Mouse (Mus musculus) intestine, embryonic 15.5 days (tissue): ENCODE measurements around the gene Slc39a11. TPM values are rescaled to one million over a fixed set of nuclear protein-coding genes. Genes with fewer than 3 reads are reported as not detected.

Source experiments
- ATAC-seq: fragments of 200-750 bp; cut with Nextera tagmentation; 2 replicates; pipeline ENCODE4 v1.8.0; 2017; ENCODE audit warnings: moderate TSS enrichment, moderate library complexity
- H3K27ac ChIP-seq: fragments of 300-500 bp; sonication (generic); 2 replicates; pipeline ENCODE4 v1.5.1; 2015; ENCODE audit warnings: mild to moderate bottlenecking, inconsistent platforms
- H3K27me3 ChIP-seq: fragments of 300-500 bp; sonication (generic); replicated peaks from 2 replicates; pipeline ENCODE4 v1.6.1; 2015; ENCODE audit warnings: inconsistent platforms
- H3K36me3 ChIP-seq: fragments of 300-500 bp; sonication (generic); 2 replicates; pipeline ENCODE4 v1.6.1; 2015; ENCODE audit warnings: inconsistent platforms
- H3K4me1 ChIP-seq: fragments of 300-500 bp; sonication (generic); replicated peaks from 2 replicates; pipeline ENCODE4 v1.6.1; 2015; ENCODE audit warnings: inconsistent platforms
- H3K4me2 ChIP-seq: fragments of 300-500 bp; sonication (generic); replicated peaks from 2 replicates; pipeline ENCODE4 v1.6.1; 2015; ENCODE audit warnings: mild to moderate bottlenecking, inconsistent platforms
- H3K4me3 ChIP-seq: fragments of 300-500 bp; sonication (generic); replicated peaks from 2 replicates; pipeline ENCODE4 v1.5.1; 2015; ENCODE audit warnings: inconsistent platforms
- H3K9ac ChIP-seq: fragments of 300-500 bp; sonication (generic); 2 replicates; pipeline ENCODE4 v1.6.1; 2015; ENCODE audit warnings: inconsistent platforms
- H3K9me3 ChIP-seq: fragments of 300-500 bp; sonication (generic); 2 replicates; pipeline ENCODE4 v1.6.1; 2016; ENCODE audit warnings: inconsistent platforms
- WGBS: fragments of 180-500 bp; shearing (Covaris S2); methylation state at CpG from one replicate; pipeline ENCODE4 v1.1.7; 2015; 5-methylcytosine and 5-hydroxymethylcytosine counted together
- polyA plus RNA-seq: library from polyadenylated mRNA; unstranded; fragments of >200 nt; fragmentation: Nextera tagmentation; extraction: Ambion mirVana; gene quantifications from 2 replicates; pipeline ENCODE4 v1.2.1, GENCODE M21; 2015

Slc39a11 gene
- polyA plus RNA-seq, 1 experiment from 2014 or later, result 40.8 TPM

GRCm38 (mm10) chr11:113627785-113628184, 22.1 kb downstream of the Slc39a11 start:
- ATAC-seq, result no peak
- Histone ChIP-seq H3K9me3 (no peaks in the 10 kb centered on the region), H3K36me3 (no peaks in the 10 kb centered on the region), H3K9ac (no peak overlapping the region), H3K4me3 (no peak overlapping the region), H3K27ac (no peak overlapping the region), H3K27me3 (no peaks in the 10 kb centered on the region), H3K4me1 (no peaks in the 10 kb centered on the region), H3K4me2 (no peak overlapping the region)
- 61% methylated on average over 4 of the region's 4 CpGs for WGBS

GRCm38 (mm10) chr11:113625437-113625836, 24.4 kb downstream of the Slc39a11 start:
- Histone ChIP-seq H3K27ac (no peak overlapping the region), H3K36me3 (no peaks in the 10 kb centered on the region), H3K9ac (no peak overlapping the region), H3K4me3 (no peak overlapping the region), H3K4me1 (no peaks in the 10 kb centered on the region), H3K4me2 (no peak overlapping the region), H3K27me3 (peaks cover 16% of the 10 kb centered on the region), H3K9me3 (no peaks in the 10 kb centered on the region)
- 88% methylated on average over 18 of the region's 18 CpGs for whole genome bisulfite sequencing
- no peak for ATAC-seq

GRCm38 (mm10) chr11:113622028-113622427, 27.9 kb downstream of the Slc39a11 start:
- 85% methylated on average over 4 of the region's 4 CpGs for WGBS
- no peaks in the 10 kb centered on the region for H3K36me3 ChIP-seq
- no peak overlapping the region for H3K4me2 ChIP-seq
- no peaks in the 10 kb centered on the region for H3K9me3 ChIP-seq
- H3K4me1 ChIP-seq, result peaks cover 20% of the 10 kb centered on the region
- no peak overlapping the region for H3K9ac ChIP-seq
- no peak overlapping the region for H3K27ac ChIP-seq
- H3K27me3 ChIP-seq, result peaks cover 40% of the 10 kb centered on the region
- no peak overlapping the region for H3K4me3 ChIP-seq
- no peak for ATAC-seq

GRCm38 (mm10) chr11:113621001-113621400, 28.9 kb downstream of the Slc39a11 start:
- Histone ChIP-seq H3K9me3 (no peaks in the 10 kb centered on the region), H3K4me2 (no peak overlapping the region), H3K27me3 (peaks cover 40% of the 10 kb centered on the region), H3K9ac (no peak overlapping the region), H3K4me3 (no peak overlapping the region), H3K36me3 (no peaks in the 10 kb centered on the region), H3K27ac (no peak overlapping the region), H3K4me1 (peaks cover 24% of the 10 kb centered on the region)
- no peak for ATAC-seq
- WGBS, result 60% methylated on average over 2 of the region's 2 CpGs

- Histone ChIP-seq H3K9ac (peak overlapping the region; percentile 40), H3K36me3 (no peaks in the 10 kb centered on the region), H3K9me3 (no peaks in the 10 kb centered on the region), H3K4me2 (peak overlapping the region; percentile 96), H3K4me3 (peak overlapping the region; percentile 44), H3K4me1 (peaks cover 24% of the 10 kb centered on the region), H3K27me3 (peaks cover 43% of the 10 kb centered on the region), H3K27ac (no peak overlapping the region)
- 3% methylated on average over 31 of the region's 31 CpGs for WGBS
- peak; percentile 19 for ATAC-seq
Measured at GRCm38 (mm10) chr11:113619420-113620080, 30.3 kb downstream of the Slc39a11 start.

GRCm38 (mm10) chr11:113618672-113619419, 31.0 kb downstream of the Slc39a11 start, which contains the start of gene Sstr2:
Gene Sstr2 (plus strand): TSS chr11:113619342.
- no peak within 1 kb of the TSS for H3K27ac ChIP-seq
- H3K36me3 ChIP-seq, result no peaks in the 10 kb centered on the region
- H3K4me2 ChIP-seq, result peak within 1 kb of the TSS; percentile 96
- H3K9ac ChIP-seq, result peak within 1 kb of the TSS; percentile 40
- no peaks in the 10 kb centered on the region for H3K9me3 ChIP-seq
- WGBS, result under 1% methylated on average over 54 of the region's 54 CpGs
- H3K4me1 ChIP-seq, result peaks cover 24% of the 10 kb centered on the region
- H3K27me3 ChIP-seq, result peaks cover 43% of the 10 kb centered on the region
- H3K4me3 ChIP-seq, result peak within 1 kb of the TSS; percentile 44
- ATAC-seq, result peak; percentile 75

- 28% methylated on average over 4 of the region's 4 CpGs for WGBS
- no peak overlapping the region for H3K27ac ChIP-seq
Measured at GRCm38 (mm10) chr11:113618303-113618671, 31.6 kb downstream of the Slc39a11 start.

GRCm38 (mm10) chr11:113617132-113617911, 32.6 kb downstream of the Slc39a11 start:
- no peaks in the 10 kb centered on the region for H3K9me3 ChIP-seq

More at GRCm38 (mm10) chr11:113618303-113618671, 31.6 kb downstream of the Slc39a11 start:
- Histone ChIP-seq H3K9ac (no peak overlapping the region), H3K9me3 (no peaks in the 10 kb centered on the region), H3K4me1 (peaks cover 24% of the 10 kb centered on the region), H3K4me2 (peak overlapping the region; percentile 96), H3K4me3 (peak overlapping the region; percentile 44; the same call in 1 of the 2 replicates), H3K27me3 (peaks cover 43% of the 10 kb centered on the region), H3K36me3 (no peaks in the 10 kb centered on the region)
- no peak for ATAC-seq

GRCm38 (mm10) chr11:113614476-113614875, 35.4 kb downstream of the Slc39a11 start:
- Histone ChIP-seq H3K9me3 (no peaks in the 10 kb centered on the region), H3K27ac (no peak overlapping the region), H3K36me3 (no peaks in the 10 kb centered on the region), H3K27me3 (peaks cover 17% of the 10 kb centered on the region), H3K4me3 (no peak overlapping the region), H3K9ac (no peak overlapping the region), H3K4me1 (peaks cover 36% of the 10 kb centered on the region), H3K4me2 (no peak overlapping the region)
- ATAC-seq, result no peak
- 84% methylated on average over 6 of the region's 6 CpGs for WGBS

More at GRCm38 (mm10) chr11:113617132-113617911, 32.6 kb downstream of the Slc39a11 start:
- H3K27ac ChIP-seq, result no peak overlapping the region
- H3K9ac ChIP-seq, result no peak overlapping the region
- no peak overlapping the region for H3K4me3 ChIP-seq
- ATAC-seq, result peak; percentile 64
- H3K4me1 ChIP-seq, result peaks cover 25% of the 10 kb centered on the region
- 30% methylated on average over 14 of the region's 14 CpGs for WGBS
- no peaks in the 10 kb centered on the region for H3K36me3 ChIP-seq
- peak overlapping the region; percentile 96 for H3K4me2 ChIP-seq
- H3K27me3 ChIP-seq, result peaks cover 43% of the 10 kb centered on the region

GRCm38 (mm10) chr11:113611664-113612611, 37.9 kb downstream of the Slc39a11 start:
- ATAC-seq, result peak; percentile 56
- no peak overlapping the region for H3K4me3 ChIP-seq
- WGBS, result 21% methylated on average over 24 of the region's 24 CpGs

GRCm38 (mm10) chr11:113611112-113611646, 38.7 kb downstream of the Slc39a11 start:
- Histone ChIP-seq H3K9ac (no peak overlapping the region), H3K27ac (no peak overlapping the region), H3K9me3 (no peaks in the 10 kb centered on the region), H3K27me3 (0 out of 2 replicates have a peak, but pooled peaks cover 3% of the 10 kb centered on the region), H3K4me1 (peaks cover 14% of the 10 kb centered on the region), H3K36me3 (no peaks in the 10 kb centered on the region), H3K4me2 (no peak overlapping the region), H3K4me3 (no peak overlapping the region)
- no peak for ATAC-seq
- WGBS, result 68% methylated on average over 10 of the region's 10 CpGs

More at GRCm38 (mm10) chr11:113611664-113612611, 37.9 kb downstream of the Slc39a11 start:
- Histone ChIP-seq H3K27ac (peak overlapping the region; percentile 40; the same call in 1 of the 2 replicates), H3K36me3 (no peaks in the 10 kb centered on the region), H3K9me3 (no peaks in the 10 kb centered on the region), H3K9ac (no peak overlapping the region), H3K27me3 (0 out of 2 replicates have a peak, but pooled peaks cover 3% of the 10 kb centered on the region), H3K4me1 (peaks cover 19% of the 10 kb centered on the region), H3K4me2 (peak overlapping the region; percentile 41)
